Mouse (Mus musculus) Patski (cell line): ENCODE measurements around the gene Lypd6b. TPM values are rescaled to one million over a fixed set of nuclear protein-coding genes. Genes with fewer than 3 reads are reported as not detected.

Experiments
- ATAC-seq: fragments of 100-300 bp; one replicate; pipeline ENCODE4 v1.8.0; 2021
- CTCF ChIA-PET: fragments of 350-600 bp; sonication (Branson Sonifier 250); formaldehyde crosslinking; loops from one replicate; lab custom pipeline; 2022; ENCODE audit warnings: inconsistent platforms; lab: Charles Lee
- POLR2A ChIA-PET: fragments of 350-600 bp; sonication (Branson Sonifier 250); formaldehyde crosslinking; loops from one replicate; lab custom pipeline; 2022; ENCODE audit warnings: antibody characterized with exemption, inconsistent platforms; lab: Charles Lee
- DNase-seq: peaks from one replicate; pipeline ENCODE4 v3.0.0-alpha.2; 2011; ENCODE audit warnings: low read depth, low spot score
- H3K27me3 ChIP-seq: fragments of 371-371 bp; one replicate; pipeline ENCODE4 v1.5.1; 2021
- CTCF ChIP-seq: fragments of 100-300 bp; IDR thresholded peaks from one replicate; pipeline ENCODE4 v1.5.1; 2021
- in situ Hi-C: fragments of 300-500 bp; cut with MboI; formaldehyde crosslinking; loops from 3 replicates; pipeline ENCODE4 v1.11.1; 2018; ENCODE audit warnings: low pct_unique_long_range_greater_than_20kb, mixed read lengths
- polyA plus RNA-seq: library from polyadenylated mRNA; unstranded; gene quantifications from one replicate; pipeline ENCODE4 v1.2.3, GENCODE M21; 2021

Lypd6b gene
- polyA plus RNA-seq, 1 experiment from 2014 or later = 0.03 TPM

DNA sequence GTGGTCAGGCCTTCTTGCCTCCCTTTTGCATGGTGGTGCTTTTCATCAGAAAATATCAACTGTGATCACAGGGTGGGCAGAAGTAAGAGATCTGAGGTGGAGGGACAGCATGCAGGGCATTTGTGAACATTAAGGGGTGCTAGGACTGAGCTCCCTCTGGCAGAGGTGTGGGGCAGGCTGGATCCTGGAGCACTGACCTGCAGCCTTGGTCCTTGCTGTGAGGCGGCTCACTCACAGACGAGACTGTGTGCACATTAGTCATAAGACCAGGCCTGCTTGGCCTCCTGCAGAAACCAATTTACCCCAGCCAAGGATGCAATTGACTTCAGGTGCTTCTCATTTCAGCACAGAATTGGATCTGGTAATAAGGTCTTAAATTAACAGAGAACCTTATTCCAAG lies 39.8 kb upstream of the Lypd6b start:
- no peaks in the 10 kb centered on the region for H3K27me3 ChIP-seq
- no peak for TF ChIP-seq CTCF
- in situ Hi-C loops = loop anchor here (25.0 kb wide), 1 partner anchor 1960 kb away; no protein-coding TSS in a partner anchor
- DNase-seq = no peak
- ATAC-seq = no peak
- ChIA-PET POLR2A (no interaction called here), CTCF (interaction anchor here (0.8 to 1.6 kb wide), 3 partner anchors 8 to 18 kb away, joined by 3 to 5 read pairs (median 4); no protein-coding TSS in a partner anchor)

- H3K27me3 ChIP-seq = no peaks in the 10 kb centered on the region
- DNase-seq = no peak
- ChIA-PET CTCF (interaction anchor here (0.8 to 1.6 kb wide), 4 partner anchors 8 to 488 kb away, joined by 3 to 5 read pairs (median 4); no protein-coding TSS in a partner anchor), POLR2A (no interaction called here)
- TF ChIP-seq CTCF = no peak
- in situ Hi-C loops = loop anchor here (25.0 kb wide), 1 partner anchor 1961 kb away; no protein-coding TSS in a partner anchor
- no peak for ATAC-seq
These were observed 38.7 kb upstream of the Lypd6b start for GRCm38 (mm10) chr2:49748628-49749342.

GRCm38 (mm10) chr2:49749730-49750576 lies 37.5 kb upstream of the Lypd6b start:
- H3K27me3 ChIP-seq = no peaks in the 10 kb centered on the region
- CTCF ChIA-PET = interaction anchor here (0.7 kb wide), 1 partner anchor 12 kb away, joined by 3 read pairs; no protein-coding TSS in a partner anchor
- ATAC-seq = no peak
- POLR2A ChIA-PET = no interaction called here
- TF ChIP-seq CTCF = no peak
- no peak for DNase-seq
- in situ Hi-C loops = loop anchor here (25.0 kb wide), 1 partner anchor 1963 kb away; no protein-coding TSS in a partner anchor

DNA sequence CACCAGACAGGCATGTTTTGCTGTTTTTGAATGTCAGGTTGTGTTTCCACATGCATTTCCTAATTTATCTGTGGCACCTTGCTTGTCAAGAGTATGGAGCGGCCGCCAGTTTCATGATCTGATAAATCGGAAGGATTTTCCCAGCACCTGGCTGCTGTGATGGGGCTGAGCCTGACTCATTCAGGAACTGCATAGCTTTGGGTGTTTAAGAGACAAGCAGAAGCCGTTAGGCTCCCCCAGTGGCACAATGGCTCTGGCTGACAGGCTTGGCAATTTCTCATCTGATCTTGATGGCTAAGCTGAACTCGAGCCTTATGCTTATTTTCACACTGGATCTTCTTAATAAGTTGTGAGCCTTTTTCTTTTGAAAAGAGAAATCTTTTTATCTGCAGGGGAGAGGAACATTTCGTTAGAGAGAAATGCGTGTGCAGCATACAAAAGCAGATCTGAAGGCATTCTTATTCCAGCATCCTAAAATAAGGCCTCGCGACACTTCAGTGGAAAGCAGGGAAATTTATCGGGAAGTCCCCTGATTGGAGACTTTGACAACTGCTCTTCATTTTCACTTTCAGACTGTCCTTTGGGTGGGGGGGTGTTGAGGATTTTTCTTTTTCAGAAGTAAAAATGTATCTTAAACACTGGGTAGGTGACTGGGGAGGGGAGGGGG lies 35.8 kb upstream of the Lypd6b start:
- ChIA-PET CTCF (interaction anchor here (1.3 to 1.6 kb wide), 2 partner anchors 11 to 18 kb away, joined by 3 to 4 read pairs; no protein-coding TSS in a partner anchor), POLR2A (no interaction called here)
- no peak for TF ChIP-seq CTCF
- DNase-seq (no peak), ATAC-seq (no peak)
- H3K27me3 ChIP-seq = no peaks in the 10 kb centered on the region
- in situ Hi-C loops = no loop called here

DNA sequence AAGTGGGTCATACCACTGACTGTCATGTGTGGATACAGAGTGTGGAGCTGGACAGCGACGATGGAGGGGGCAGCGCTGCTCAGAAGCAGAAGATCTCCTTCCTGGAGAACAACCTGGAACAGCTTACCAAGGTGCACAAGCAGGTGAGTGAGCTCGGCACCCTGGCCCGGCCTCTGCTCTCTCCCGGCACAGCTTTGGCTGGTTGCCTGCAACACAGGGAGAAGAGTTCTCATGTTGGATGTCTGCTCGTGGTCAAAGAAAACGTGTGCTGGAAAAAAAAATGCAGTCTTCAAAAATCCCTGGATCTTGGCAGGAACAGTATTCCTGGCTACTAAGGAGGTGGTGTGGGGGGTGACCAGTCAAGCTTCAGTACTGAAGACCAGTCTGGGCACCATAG lies 35.3 kb upstream of the Lypd6b start:
- CTCF ChIA-PET = interaction anchor here (1.3 to 1.8 kb wide), 3 partner anchors 11 to 19 kb away, joined by 3 to 4 read pairs (median 4); no protein-coding TSS in a partner anchor
- DNase-seq (no peak), ATAC-seq (no peak)
- in situ Hi-C loops = no loop called here
- no peak for TF ChIP-seq CTCF
- no peaks in the 10 kb centered on the region for H3K27me3 ChIP-seq
- POLR2A ChIA-PET = no interaction called here

GRCm38 (mm10) chr2:49753062-49753461 lies 34.4 kb upstream of the Lypd6b start:
- TF ChIP-seq CTCF = no peak
- CTCF ChIA-PET = interaction anchor here (1.8 kb wide), 1 partner anchor 12 kb away, joined by 4 read pairs; no protein-coding TSS in a partner anchor
- POLR2A ChIA-PET = no interaction called here

DNA sequence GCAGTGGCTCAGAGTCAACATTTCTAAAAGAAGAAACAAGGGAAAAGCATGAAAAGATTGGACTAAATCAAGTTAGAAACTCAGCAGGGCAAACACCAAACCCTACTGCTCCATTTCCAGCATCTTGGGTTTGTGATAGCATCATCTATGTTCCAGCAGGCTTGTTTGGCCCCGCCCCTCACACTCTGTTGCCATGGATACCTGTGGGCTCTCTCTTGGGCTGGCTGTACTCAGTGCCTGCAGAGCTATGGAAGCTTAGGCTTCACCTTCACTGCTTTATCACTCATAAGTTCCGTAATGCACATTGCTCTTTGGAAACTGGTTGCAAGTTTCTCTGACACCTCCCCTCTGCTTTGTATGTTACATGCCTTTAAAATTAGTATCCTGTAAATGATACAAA lies 32.4 kb upstream of the Lypd6b start:
- H3K27me3 ChIP-seq = no peaks in the 10 kb centered on the region
- no peak for TF ChIP-seq CTCF
- ChIA-PET CTCF (interaction anchor here (1.3 to 1.8 kb wide), 2 partner anchors 10 to 516 kb away, joined by 3 to 4 read pairs; no protein-coding TSS in a partner anchor), POLR2A (no interaction called here)
- ATAC-seq = no peak
- DNase-seq = no peak
- in situ Hi-C loops = no loop called here

More at GRCm38 (mm10) chr2:49753062-49753461, 34.4 kb upstream of the Lypd6b start:
- ATAC-seq (no peak), DNase-seq (no peak)
- in situ Hi-C loops = no loop called here
- H3K27me3 ChIP-seq = no peaks in the 10 kb centered on the region

GRCm38 (mm10) chr2:49757616-49758015 lies 29.9 kb upstream of the Lypd6b start:
- CTCF ChIA-PET = interaction anchor here (1.0 kb wide), 1 partner anchor 9 kb away, joined by 3 read pairs; no protein-coding TSS in a partner anchor
- in situ Hi-C loops = no loop called here
- TF ChIP-seq CTCF = no peak
- ATAC-seq (no peak), DNase-seq (no peak)
- no peaks in the 10 kb centered on the region for H3K27me3 ChIP-seq
- POLR2A ChIA-PET = no interaction called here

DNA sequence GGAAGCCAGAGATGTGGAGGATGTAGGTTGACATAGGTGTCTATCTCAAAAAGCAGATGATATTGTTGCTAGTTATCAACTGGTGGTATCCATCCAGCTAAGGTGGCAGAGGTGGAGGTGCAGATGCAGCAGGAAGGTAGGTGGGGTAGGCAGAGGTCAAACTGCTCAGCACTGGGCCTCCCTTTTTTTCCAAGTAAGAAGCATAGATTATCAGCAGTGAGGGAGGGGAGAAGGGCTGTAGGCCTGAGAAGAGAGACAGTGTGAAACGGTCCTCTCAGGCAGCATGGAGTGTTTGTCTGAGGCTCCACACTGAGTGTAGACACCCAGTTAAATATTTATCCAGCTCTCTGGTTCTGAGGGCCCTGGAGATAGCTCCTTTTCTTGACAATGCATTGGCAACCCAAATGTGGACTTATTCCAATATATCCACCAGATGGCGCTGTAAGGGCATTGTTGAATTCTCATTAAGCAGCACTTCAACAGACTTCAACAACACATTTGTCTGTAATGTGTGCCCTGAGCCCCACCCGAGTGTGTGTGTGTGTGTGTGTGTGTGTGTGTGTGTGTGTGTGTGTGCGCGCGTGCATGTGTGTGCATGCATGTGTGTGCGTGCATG lies 23.0 kb upstream of the Lypd6b start:
- ChIA-PET POLR2A (no interaction called here), CTCF (interaction anchor here (0.6 to 4.5 kb wide), 29 partner anchors 9 to 541 kb away, joined by 3 to 38 read pairs (median 4); no protein-coding TSS in a partner anchor)

More for the DNA sequence above, 23.0 kb upstream of the Lypd6b start:
- DNase-seq (no peak), ATAC-seq (peak; percentile 54)
- peak; percentile 65 for TF ChIP-seq CTCF
- in situ Hi-C loops = no loop called here
- H3K27me3 ChIP-seq = no peaks in the 10 kb centered on the region
